Mouse (Mus musculus) hindbrain, embryonic 14.5 days (tissue): ENCODE results near the gene Capn12. TPM values are rescaled to one million over a fixed set of nuclear protein-coding genes. Genes with fewer than 3 reads are reported as not detected.

Experiments used
- ATAC-seq: fragments of 200-750 bp; cut with Nextera tagmentation; 2 replicates; pipeline ENCODE4 v1.8.0; 2017; ENCODE audit warnings: moderate number of reproducible peaks, mild to moderate bottlenecking, moderate TSS enrichment, moderate library complexity; ENCODE audit not compliant: low FRiP score
- DNase-seq: peaks from one replicate; pipeline ENCODE4 v3.0.0-alpha.2; 2015; ENCODE audit warnings: low spot score
- H3K27ac ChIP-seq: fragments of 300-500 bp; sonication (generic); 2 replicates; pipeline ENCODE4 v1.5.1; 2014; ENCODE audit warnings: mild to moderate bottlenecking, moderate library complexity
- H3K27me3 ChIP-seq: fragments of 300-500 bp; sonication (generic); 2 replicates; pipeline ENCODE4 v1.6.1; 2014; ENCODE audit warnings: mild to moderate bottlenecking, low read length, mixed read lengths; ENCODE audit not compliant: control insufficient read depth, insufficient read depth
- H3K36me3 ChIP-seq: fragments of 300-500 bp; sonication (generic); replicated peaks from 2 replicates; pipeline ENCODE4 v1.6.1; 2014; ENCODE audit not compliant: control insufficient read depth, insufficient read depth
- H3K4me1 ChIP-seq: fragments of 300-500 bp; sonication (generic); replicated peaks from 2 replicates; pipeline ENCODE4 v1.6.1; 2014; ENCODE audit warnings: antibody characterized with exemption, low read length, mixed read lengths; ENCODE audit not compliant: control insufficient read depth, insufficient read depth
- H3K4me2 ChIP-seq: fragments of 300-500 bp; sonication (generic); replicated peaks from 2 replicates; pipeline ENCODE4 v1.6.1; 2014; ENCODE audit warnings: mild to moderate bottlenecking, moderate library complexity
- H3K4me3 ChIP-seq: fragments of 300-500 bp; sonication (generic); replicated peaks from 2 replicates; pipeline ENCODE4 v1.5.1; 2014; ENCODE audit warnings: mild to moderate bottlenecking, low read length
- H3K9ac ChIP-seq: fragments of 300-500 bp; sonication (generic); 2 replicates; pipeline ENCODE4 v1.6.1; 2014
- H3K9me3 ChIP-seq: fragments of 300-500 bp; sonication (generic); 2 replicates; pipeline ENCODE4 v1.6.1; 2016; ENCODE audit warnings: low read length; ENCODE audit not compliant: control insufficient read depth
- WGBS: fragments of 180-500 bp; shearing (Covaris S2); extraction: QIAGEN DNeasy Blood & Tissue Kit; methylation state at CpG from one replicate; pipeline ENCODE4 v1.1.7; 2014; 5-methylcytosine and 5-hydroxymethylcytosine counted together
- polyA plus RNA-seq: library from polyadenylated mRNA; unstranded; fragments of >200 nt; fragmentation: Nextera tagmentation; extraction: Ambion mirVana; gene quantifications from 2 replicates; pipeline ENCODE4 v1.2.1, GENCODE M21; 2014

The Capn12 gene
- polyA plus RNA-seq, 1 experiment from 2014 or later: 0.24 TPM

- Histone ChIP-seq H3K4me2 (no peak overlapping the region), H3K9me3 (no peaks in the 10 kb centered on the region), H3K4me3 (no peak overlapping the region), H3K9ac (no peak overlapping the region), H3K27ac (no peak overlapping the region), H3K27me3 (peaks cover 35% of the 10 kb centered on the region), H3K4me1 (peaks cover 8% of the 10 kb centered on the region; the same call in 1 of the 2 replicates), H3K36me3 (peaks cover 63% of the 10 kb centered on the region)
- DNase-seq (no peak), ATAC-seq (no peak)
- 97% methylated on average over 17 of the region's 17 CpGs for WGBS
Measured at GRCm38 (mm10) chr7:28892601-28893000, 11.4 kb downstream of the Capn12 start.

GRCm38 (mm10) chr7:28893643-28894265, 12.5 kb downstream of the Capn12 start:
- no peak overlapping the region for H3K9ac ChIP-seq
- no peak overlapping the region for H3K4me3 ChIP-seq
- 0 out of 2 replicates have a peak, but pooled peaks cover 3% of the 10 kb centered on the region for H3K4me1 ChIP-seq
- DNase-seq: no peak
- H3K27me3 ChIP-seq: peaks cover 24% of the 10 kb centered on the region
- no peak overlapping the region for H3K4me2 ChIP-seq
- ATAC-seq: no peak; the same call in 1 of the 2 replicates
- H3K27ac ChIP-seq: no peak overlapping the region
- no peaks in the 10 kb centered on the region for H3K9me3 ChIP-seq
- H3K36me3 ChIP-seq: peaks cover 75% of the 10 kb centered on the region
- 55% methylated on average over 7 of the region's 7 CpGs for WGBS

- no peak overlapping the region for H3K27ac ChIP-seq
- DNase-seq (no peak), ATAC-seq (no peak)
- H3K4me2 ChIP-seq: no peak overlapping the region
- H3K27me3 ChIP-seq: peaks cover 12% of the 10 kb centered on the region
- H3K36me3 ChIP-seq: peaks cover 87% of the 10 kb centered on the region
- 64% methylated on average over 5 of the region's 5 CpGs for WGBS
- no peaks in the 10 kb centered on the region for H3K4me1 ChIP-seq
- H3K9ac ChIP-seq: no peak overlapping the region
- H3K4me3 ChIP-seq: no peak overlapping the region
- H3K9me3 ChIP-seq: no peaks in the 10 kb centered on the region
Measured at GRCm38 (mm10) chr7:28894942-28895341, 13.7 kb downstream of the Capn12 start.

GRCm38 (mm10) chr7:28897661-28898060, 16.4 kb downstream of the Capn12 start:
- Histone ChIP-seq H3K4me2 (no peak overlapping the region), H3K4me3 (no peak overlapping the region), H3K4me1 (no peaks in the 10 kb centered on the region), H3K9ac (no peak overlapping the region), H3K36me3 (peaks cover 99% of the 10 kb centered on the region), H3K9me3 (no peaks in the 10 kb centered on the region), H3K27me3 (no peaks in the 10 kb centered on the region), H3K27ac (no peak overlapping the region)
- DNase-seq (no peak), ATAC-seq (no peak)
- 94% methylated on average over 6 of the region's 6 CpGs for WGBS

- ATAC-seq (no peak), DNase-seq (no peak)
- no peaks in the 10 kb centered on the region for H3K4me1 ChIP-seq
- H3K4me3 ChIP-seq: no peak overlapping the region
- H3K27ac ChIP-seq: no peak overlapping the region
- no peak overlapping the region for H3K9ac ChIP-seq
- H3K9me3 ChIP-seq: no peaks in the 10 kb centered on the region
- H3K4me2 ChIP-seq: no peak overlapping the region
- peaks cover 99% of the 10 kb centered on the region for H3K36me3 ChIP-seq
- 86% methylated on average over 4 of the region's 4 CpGs for WGBS
- no peaks in the 10 kb centered on the region for H3K27me3 ChIP-seq
Measured at GRCm38 (mm10) chr7:28899972-28900371, 18.8 kb downstream of the Capn12 start.

GRCm38 (mm10) chr7:28901311-28902125, 20.3 kb downstream of the Capn12 start:
- H3K9ac ChIP-seq: no peak overlapping the region

GRCm38 (mm10) chr7:28902180-28902579, 21.0 kb downstream of the Capn12 start:
- no peak overlapping the region for H3K4me3 ChIP-seq
- ATAC-seq: no peak
- DNase-seq: no peak
- H3K36me3 ChIP-seq: peaks cover 99% of the 10 kb centered on the region
- no peaks in the 10 kb centered on the region for H3K4me1 ChIP-seq
- 98% methylated on average over 6 of the region's 6 CpGs for WGBS
- no peak overlapping the region for H3K4me2 ChIP-seq
- H3K27me3 ChIP-seq: no peaks in the 10 kb centered on the region
- no peak overlapping the region for H3K9ac ChIP-seq
- no peak overlapping the region for H3K27ac ChIP-seq
- H3K9me3 ChIP-seq: no peaks in the 10 kb centered on the region

More at GRCm38 (mm10) chr7:28901311-28902125, 20.3 kb downstream of the Capn12 start:
- no peak overlapping the region for H3K4me3 ChIP-seq
- no peak for ATAC-seq
- peaks cover 99% of the 10 kb centered on the region for H3K36me3 ChIP-seq
- H3K4me1 ChIP-seq: no peaks in the 10 kb centered on the region
- DNase-seq: no peak
- no peaks in the 10 kb centered on the region for H3K9me3 ChIP-seq
- H3K27me3 ChIP-seq: no peaks in the 10 kb centered on the region
- H3K27ac ChIP-seq: no peak overlapping the region
- no peak overlapping the region for H3K4me2 ChIP-seq
- WGBS: 95% methylated on average over 13 of the region's 13 CpGs

GRCm38 (mm10) chr7:28902809-28903208, 21.6 kb downstream of the Capn12 start:
- DNase-seq (no peak), ATAC-seq (no peak)
- H3K27ac ChIP-seq: no peak overlapping the region
- WGBS: 76% methylated on average over 3 of the region's 3 CpGs
- H3K36me3 ChIP-seq: peaks cover 99% of the 10 kb centered on the region
- no peak overlapping the region for H3K4me2 ChIP-seq
- H3K4me3 ChIP-seq: no peak overlapping the region
- H3K9me3 ChIP-seq: no peaks in the 10 kb centered on the region
- H3K9ac ChIP-seq: no peak overlapping the region
- H3K27me3 ChIP-seq: no peaks in the 10 kb centered on the region
- H3K4me1 ChIP-seq: no peaks in the 10 kb centered on the region

- H3K27ac ChIP-seq: no peak overlapping the region
- H3K4me1 ChIP-seq: no peaks in the 10 kb centered on the region
- no peak overlapping the region for H3K4me2 ChIP-seq
- WGBS: 91% methylated on average over 10 of the region's 10 CpGs
- no peak overlapping the region for H3K9ac ChIP-seq
- peaks cover 99% of the 10 kb centered on the region for H3K36me3 ChIP-seq
- H3K4me3 ChIP-seq: no peak overlapping the region
- ATAC-seq (no peak), DNase-seq (no peak)
- no peaks in the 10 kb centered on the region for H3K9me3 ChIP-seq
- no peaks in the 10 kb centered on the region for H3K27me3 ChIP-seq
Measured at GRCm38 (mm10) chr7:28903778-28904177, 22.6 kb downstream of the Capn12 start.
